Mouse (Mus musculus) spleen, postnatal 4 days (tissue): Measurements from ENCODE around the gene Cd72.
"Not testable (repeated sequence)": the region's sequence is repeated elsewhere in the genome, so short reads cannot be mapped to it uniquely, and the experiment has no call there.

Experiments
- DNase-seq, 2 experiments: peaks; one replicate each; pipeline ENCODE4 v3.0.0; 2022; ENCODE audit warnings: low spot score in 2 of 2

The Cd72 gene

DNA sequence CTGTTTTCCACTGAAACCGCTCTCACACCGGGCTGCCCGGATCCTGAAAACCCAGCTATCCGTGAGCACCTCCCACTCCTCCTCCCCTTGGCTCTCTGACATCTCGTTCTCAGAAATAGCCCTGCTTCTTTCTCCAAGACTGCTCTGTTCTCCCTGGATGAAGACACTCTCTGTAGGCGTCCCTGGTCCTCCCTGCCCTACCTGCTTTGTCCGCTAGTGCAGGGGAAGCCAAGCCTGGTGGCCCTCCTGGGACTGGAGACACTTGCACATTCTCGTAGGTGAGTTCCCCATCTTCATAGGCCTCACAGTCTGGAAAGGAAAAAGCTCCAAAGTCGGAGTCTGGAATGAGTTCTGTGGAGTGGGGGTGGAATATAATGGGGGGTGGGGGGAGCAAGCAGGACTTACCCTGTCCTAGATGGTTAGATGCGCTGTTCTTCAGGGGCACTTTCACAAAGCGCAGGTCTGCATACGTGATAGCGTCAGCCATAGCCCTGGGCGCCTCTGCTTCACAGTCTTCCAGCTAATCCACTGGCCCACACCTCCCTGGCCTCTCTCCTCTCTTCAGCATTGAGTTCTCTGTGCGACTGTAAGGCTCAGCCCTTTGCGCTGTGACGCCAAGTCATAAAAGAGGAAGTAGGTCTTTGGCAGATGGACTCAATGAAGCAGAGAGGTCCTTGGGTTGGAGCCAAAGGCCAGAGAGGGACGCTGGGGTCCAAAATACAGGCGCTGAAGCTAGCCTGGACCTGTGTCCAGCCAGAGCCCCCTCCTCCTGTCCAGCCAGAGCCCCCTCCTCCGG lies at the start of gene Cd72:
Gene Cd72, minus strand, starts transcription at position 588 of the 796 bp plus-strand sequence.
- peak; percentile 35 to 69 for DNase-seq

DNA sequence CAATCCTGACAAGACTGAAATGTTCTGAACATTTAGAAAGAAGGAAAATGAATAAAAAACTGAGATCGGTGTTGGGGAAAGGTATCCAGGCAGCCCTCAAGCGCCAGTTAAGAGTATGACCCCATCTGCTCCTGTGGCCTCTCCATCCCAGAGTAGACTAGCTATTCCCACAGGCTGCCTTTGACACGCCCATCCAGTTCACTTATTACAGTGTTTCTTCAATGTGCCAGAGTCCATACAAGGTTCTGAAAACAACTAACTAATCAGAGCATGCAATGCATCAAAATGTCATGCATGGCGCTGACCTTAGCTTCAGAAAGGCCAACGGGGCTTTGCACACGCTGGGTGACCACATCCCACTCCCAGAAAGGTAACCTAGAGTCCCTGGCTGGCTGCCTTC lies 49.1 kb upstream of the Cd72 start:
- no peak for DNase-seq

DNA sequence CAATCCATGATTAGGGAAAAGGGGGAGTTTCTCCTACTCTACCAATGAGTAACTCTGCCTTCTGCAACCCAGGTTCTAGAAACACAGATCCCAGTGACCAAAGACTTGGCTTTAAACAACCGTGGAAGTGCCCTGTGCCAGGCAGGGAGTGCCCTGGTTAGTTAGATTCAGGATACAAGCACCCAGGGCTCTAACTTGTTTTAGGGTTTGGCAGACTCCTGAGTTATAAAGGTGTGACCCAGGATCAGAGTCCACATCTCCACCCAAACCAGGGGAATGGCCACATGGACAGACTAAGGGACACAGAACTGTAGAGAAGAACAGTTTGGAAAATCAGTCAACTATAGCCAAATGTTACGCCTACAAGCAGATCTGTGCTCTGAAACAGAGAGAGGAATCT lies 48.6 kb upstream of the Cd72 start:
- DNase-seq: no peak

DNA sequence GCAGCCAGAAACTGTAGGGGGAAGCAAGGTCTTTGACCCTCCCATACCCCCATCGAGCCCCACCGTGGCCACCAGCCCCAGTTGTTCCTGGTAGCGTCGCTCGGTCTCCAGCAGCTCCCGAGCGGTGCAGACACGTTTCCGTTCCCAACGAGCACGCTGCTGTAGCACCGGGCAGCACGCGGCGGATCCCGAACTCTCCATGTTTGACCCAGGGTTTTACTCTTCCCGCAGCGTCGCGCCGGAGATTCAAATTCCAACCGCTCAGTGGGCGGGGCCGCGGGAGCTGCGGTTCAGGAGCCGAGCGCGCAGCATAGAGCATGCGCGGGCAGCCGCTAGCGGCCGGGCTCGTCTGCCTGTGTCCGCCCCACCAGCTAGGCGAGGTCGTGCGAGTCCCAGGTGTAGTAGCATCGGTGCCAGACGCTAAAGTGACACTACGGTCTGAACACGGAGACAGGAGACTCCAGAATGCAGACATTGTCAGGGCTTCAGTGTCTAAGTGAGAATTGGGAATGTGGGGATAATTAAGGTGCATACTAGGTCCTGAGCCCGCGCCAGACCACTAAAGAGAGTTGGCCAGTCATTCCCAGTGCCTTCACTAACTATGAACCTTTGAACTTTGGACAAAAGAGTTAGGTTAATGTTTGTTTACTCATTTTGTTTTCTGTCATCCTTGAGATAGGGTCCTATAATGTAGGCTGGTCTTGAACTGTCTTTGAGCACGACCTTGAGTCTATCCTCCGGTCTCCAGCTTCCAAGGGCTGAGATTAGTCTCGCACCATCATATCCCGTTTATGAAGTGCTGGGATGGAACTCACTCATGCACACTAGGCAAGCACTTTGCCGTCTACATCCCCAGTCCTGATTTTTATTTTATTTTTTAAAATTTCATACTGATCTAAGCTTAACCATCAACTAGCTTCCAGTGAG lies 45.2 kb upstream of the Cd72 start, which contains the start of gene Arhgef39:
Gene Arhgef39, minus strand, starts transcription at position 289 of the 927 bp plus-strand sequence.
- peak; percentile 90 to 94 for DNase-seq

DNA sequence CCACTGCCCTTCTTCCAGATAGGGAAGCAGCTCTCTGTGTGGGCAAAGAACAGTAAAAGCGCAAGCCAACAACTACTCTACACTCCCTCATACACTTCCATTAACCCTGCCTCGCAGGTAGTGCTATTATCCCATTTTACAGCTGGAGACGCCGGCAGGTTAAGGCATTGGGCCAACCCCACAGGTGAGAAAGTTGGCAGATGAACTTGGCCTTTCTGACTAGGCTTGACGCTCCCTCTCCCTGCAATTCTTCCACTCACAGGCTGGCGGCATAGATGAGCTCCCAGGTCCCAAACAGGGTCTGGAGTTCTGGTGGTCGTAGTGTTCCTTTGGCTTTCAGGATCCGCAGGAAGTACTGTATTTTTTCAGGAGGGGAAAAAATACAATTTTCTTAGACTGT lies 44.6 kb upstream of the Cd72 start:
- peak; percentile 58 to 75 for DNase-seq

DNA sequence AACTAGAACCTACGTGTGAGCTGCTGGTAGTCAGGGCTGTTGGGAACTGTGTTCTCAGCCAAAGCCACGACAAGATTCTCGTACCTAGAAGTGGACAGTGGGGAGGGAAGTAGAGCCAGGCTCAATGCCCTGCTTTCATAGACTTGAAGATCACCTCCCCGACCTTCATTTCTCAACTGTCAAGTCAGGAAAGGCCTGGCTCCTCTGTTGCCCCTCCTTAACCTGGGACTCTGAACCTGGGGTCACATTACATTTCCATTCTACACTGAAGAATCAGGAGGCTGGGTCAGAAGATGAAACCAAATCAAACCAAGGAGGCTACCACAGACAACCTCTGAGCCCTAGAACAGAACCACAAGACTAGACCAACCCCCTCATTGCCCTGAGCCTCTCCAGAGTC lies 43.5 kb upstream of the Cd72 start:
- DNase-seq: peak in 1 of 2 experiments; percentile 59

DNA sequence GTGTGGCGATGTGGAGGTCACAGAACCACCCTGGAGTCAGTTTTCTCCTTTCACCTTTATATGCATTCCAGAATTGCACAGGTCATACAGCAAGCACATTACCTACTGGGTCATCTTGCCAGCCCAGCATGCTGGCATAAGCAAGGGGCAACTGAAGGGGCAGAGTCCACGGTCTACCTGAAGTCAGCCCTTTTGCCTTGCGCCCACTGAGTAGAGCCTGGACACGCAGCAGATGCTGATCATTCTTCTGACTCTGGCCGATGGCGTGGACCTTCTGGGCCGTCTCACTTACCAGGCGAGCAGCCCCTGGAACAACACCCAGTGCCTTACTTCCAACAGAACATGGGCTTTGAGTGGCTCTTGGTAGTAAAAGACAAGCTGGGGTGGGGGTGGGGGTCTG lies 43.0 kb upstream of the Cd72 start:
- peak in 1 of 2 experiments; percentile 55 for DNase-seq

DNA sequence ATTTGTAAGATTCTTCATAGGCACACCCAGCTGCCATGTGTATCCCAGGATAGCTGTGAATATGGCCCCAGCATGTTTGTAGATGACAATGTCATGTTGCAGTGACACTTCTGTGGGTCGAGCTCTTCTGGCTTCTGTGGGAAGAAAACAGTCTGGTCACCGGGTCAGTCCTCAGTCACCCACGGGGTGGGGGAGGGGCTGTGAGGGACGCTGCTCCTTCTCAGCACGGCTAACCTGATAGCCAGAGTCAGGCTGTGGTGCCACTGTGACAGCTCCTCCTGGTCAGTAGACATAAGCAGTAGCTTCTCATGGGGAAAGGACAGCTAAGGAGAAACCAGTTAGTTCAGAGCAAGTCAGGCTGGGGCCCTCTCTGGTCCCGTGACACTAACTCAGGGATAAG lies 42.2 kb upstream of the Cd72 start:
- DNase-seq: peak in 1 of 2 experiments; percentile 59

DNA sequence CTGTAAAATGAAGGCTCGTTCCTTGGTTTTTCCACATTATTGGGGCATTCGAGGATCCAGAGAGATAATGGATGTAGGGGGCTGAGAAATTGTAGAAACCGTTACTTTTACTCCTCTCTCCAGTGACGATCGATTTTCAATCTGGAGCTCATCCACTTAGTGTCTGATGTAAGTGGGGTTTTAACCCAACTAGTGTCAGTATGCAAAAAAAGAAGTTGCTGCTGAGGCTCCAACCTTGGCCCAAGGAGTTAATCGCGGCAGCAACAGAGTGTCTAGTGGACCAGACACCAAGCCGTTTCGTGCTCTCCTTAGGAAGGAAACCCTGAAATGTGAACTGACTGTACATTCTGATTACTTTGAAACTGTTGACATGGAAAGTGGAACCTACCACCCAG lies 39.4 kb upstream of the Cd72 start:
- no peak for DNase-seq

DNA sequence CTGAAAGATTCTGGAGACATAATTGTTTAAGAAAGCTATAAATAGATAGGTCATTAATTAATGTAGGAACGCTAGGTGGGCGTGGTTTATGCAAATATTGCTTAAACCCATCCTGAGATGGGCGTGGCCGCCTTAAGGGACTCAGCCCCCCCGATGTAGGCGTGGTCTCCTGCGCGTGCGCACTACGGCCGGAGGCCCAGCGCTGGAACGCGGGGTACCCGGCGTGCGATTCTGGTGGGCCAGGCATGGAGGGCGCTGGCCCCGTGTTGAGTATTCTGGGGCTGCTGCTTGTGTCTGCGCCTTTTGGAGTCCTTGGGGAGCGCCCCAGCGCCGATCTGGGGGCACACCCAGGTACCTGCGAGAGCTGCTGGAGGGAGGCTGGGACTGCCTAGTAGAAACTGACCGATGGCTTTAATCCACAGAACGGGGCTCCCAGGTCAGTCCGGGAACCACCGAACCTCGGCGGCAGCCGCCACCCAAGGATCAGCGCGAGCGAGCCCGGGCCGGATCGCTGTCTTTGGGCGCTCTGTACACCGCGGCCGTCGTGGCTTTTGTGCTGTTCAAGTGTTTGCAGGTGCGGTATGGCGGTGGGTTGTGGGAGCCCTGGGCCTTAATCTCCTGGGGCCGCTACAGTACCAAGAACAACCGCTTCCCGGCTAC lies 38.9 kb upstream of the Cd72 start:
- DNase-seq: peak; percentile 97 to 99

DNA sequence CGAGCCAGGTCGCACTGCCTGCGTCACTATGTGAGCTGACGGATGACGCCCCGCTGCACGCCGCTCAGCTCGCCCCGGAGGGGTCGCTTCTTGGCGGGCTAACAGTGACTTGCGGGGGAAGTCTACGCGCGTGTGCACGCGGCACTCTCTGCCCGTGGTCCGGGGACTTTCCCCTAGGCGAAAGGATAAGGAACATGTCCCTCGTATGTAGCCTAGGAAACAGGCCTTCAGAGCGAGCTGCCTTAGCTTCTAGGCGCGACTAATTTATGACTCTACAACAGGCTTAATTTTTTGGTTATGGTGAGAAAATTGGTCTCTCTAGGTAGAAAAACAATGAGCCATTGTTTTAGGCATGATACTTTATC lies 38.4 kb upstream of the Cd72 start, which contains the start of gene Ccdc107:
Gene Ccdc107, plus strand, starts transcription at position 80 of the 365 bp plus-strand sequence.
- DNase-seq: peak; percentile 90 to 92

DNA sequence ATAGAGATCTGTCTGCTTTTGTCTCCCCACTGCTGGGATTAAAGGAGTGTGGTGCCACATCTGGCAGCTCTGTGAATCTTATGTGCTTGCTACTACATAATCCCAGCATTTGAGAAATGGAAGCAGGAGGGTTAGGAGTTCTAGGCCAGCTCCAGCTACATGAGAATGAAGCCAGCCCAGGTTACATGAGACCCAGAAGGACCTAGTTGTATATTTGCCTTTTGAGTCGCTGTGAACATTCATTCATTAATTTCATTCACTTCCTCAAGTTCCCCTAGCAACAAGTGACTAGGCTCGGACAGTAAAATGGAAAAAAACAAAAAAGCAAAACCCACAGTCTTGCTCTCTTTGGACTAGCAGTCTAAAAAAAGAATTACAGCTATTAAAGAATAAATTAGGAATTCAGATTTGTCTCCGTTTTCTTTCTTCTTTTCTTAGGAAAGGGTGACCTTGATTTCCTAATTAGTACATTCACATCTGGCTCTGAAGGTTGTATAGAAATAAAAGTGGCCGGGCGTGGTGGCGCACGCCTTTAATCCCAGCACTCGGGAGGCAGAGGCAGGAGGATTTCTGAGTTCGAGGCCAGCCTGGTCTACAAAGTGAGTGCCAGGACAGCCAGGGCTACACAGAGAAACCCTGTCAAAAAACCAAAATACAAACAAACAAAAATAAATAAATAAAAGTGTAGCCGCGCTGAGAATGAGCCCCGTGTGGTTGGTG lies 37.8 kb upstream of the Cd72 start:
- no peak for DNase-seq

DNA sequence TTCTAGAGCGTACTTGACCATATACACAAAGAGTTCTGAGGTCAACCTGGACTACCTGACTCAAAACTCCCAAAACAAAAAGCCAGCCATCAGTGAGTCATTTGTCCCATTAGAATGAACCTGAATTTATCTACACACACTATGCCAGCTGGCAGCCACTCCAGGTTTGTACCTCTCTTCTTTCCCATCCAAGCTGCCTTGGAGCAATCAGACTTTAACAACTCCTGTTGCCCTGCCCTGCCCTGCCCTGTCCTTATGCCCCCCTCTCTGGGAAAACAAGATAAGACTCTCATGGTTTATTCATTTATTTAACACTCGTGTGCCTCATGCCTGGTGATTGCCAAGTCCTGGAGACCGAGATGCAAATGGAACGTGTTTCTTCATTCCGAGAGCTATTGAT lies 36.4 kb upstream of the Cd72 start:
- no peak for DNase-seq

DNA sequence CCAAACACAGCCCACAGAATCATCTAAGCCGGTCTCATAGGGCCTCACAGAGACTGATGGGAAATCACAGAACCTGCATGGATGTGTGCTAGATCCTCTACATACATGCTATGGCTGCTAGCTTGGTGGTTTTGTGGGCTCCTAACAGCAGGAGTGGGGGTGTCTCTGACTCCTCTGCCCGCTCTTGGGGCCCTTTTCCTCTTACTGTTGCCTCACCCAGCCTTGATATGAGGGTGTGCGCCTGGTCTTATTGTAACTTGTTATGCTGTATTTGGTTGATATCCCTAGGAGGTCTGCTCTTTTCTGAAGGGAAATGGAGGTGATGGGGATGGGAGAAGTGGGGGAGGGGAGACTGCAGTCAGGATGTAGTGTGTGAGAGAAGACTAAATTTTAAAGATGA lies 35.2 kb upstream of the Cd72 start:
- no peak for DNase-seq

DNA sequence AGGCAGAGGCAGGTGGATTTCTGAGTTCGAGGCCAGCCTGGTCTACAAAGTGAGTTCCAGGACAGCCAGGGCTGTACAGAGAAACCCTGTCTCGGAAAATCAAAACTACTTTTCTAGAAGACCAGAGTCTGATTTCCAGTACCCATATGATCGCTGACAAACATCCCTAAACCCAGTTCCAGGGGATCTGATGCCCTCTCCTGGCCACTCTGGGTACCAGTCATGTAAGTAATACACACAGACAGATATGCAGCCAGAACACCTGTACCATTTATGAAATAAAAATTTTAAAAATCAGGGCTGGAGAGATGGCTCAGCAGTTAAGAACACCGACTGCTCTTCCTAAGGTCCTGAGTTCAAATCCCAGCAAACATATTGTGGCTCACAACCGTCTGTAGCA lies 31.2 kb upstream of the Cd72 start:
- not testable (repeated sequence) for DNase-seq

DNA sequence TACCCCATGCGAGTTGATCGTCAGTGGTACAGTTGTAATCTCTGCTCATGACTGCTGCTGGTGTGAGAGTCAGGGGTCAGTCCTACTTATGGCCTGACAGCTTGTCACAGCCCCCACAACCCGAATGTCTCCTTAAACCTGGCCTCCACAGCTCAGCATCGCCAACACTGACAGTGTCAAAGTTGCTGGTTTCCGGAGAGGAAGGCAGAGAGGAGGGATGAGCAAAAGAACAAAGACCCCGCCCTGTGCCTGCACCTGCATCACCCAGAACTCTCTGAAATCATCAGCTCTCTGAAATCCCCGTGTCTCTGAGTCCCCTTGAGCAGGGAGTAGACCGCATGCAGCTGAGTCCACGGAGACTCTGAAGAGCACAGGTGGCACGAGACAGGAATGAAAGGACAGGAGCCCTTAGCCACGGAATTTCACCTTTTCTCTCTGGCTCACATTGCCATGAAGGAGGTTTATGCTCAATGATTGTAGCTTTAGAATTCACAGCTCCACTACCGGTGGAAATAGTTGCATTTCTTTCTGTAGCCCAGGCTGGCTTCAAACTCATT lies 29.2 kb upstream of the Cd72 start, which contains the start of gene Sit1:
Gene Sit1, minus strand, starts transcription at position 200 of the 557 bp plus-strand sequence.
- DNase-seq: no peak

DNA sequence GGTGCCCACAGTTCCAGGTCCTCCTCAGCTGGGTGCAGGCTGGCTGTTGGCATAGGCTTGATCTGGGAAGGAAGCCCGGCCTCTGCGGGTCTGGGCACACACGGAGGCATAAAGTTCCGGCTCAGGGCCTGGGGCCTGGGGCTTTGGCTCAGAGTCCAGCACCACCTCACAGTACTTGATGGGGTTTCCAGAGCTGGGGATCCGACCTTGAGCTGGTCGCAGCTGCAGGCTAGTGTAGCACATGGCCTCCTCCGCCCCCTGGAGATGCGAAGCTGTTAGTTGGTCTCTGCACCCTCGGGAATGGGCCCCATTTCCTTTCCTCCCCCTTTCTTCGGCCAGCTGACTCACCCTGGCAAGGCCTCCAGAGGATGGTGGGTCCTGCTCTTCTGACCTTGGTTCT lies 28.2 kb upstream of the Cd72 start:
- DNase-seq: no peak

DNA sequence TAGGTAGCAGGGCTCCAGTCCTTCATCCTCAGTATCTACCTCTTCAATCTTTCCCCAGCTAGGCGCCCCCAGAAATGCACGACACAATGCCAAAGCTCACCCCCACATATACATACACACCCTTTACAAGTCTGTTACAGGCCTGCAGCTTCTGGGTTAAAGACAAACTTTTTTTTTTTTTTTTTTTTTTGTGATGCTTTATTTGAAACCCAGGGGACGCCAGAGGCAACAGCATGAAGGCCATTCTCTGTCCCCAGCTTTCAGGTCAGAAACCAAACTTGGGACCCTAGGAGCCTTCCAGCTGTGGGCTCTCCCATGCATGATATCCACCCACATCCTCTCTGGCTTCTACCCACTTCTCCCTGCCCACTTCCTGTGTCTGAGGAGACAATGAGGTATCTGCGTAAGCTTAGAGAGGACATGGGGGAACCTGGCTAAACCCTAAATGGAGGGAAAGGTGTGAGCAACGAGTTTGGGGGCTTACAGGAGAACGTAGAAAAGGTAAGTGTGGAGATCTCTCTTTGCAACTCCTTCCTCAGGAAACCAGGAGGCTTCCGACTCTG lies 27.5 kb upstream of the Cd72 start:
- no peak for DNase-seq

DNA sequence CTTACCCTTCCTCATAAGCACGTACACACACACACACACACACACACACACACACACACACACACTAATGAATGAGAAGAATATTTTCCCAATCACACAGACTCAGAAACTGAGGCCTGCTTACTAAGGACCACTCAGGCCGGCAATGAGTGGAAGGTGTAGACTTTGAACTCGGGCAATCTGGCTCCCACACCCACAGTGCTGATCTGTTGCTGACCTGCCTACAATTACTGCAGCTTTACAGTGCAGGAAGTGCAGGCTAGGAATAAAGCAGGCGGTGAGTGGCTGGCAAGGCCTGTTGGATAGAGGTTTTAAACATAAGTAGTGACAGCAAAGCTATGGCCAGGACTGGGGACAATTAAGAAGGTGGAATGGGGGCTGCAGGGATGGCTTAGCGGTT lies 26.6 kb upstream of the Cd72 start:
- no peak for DNase-seq

DNA sequence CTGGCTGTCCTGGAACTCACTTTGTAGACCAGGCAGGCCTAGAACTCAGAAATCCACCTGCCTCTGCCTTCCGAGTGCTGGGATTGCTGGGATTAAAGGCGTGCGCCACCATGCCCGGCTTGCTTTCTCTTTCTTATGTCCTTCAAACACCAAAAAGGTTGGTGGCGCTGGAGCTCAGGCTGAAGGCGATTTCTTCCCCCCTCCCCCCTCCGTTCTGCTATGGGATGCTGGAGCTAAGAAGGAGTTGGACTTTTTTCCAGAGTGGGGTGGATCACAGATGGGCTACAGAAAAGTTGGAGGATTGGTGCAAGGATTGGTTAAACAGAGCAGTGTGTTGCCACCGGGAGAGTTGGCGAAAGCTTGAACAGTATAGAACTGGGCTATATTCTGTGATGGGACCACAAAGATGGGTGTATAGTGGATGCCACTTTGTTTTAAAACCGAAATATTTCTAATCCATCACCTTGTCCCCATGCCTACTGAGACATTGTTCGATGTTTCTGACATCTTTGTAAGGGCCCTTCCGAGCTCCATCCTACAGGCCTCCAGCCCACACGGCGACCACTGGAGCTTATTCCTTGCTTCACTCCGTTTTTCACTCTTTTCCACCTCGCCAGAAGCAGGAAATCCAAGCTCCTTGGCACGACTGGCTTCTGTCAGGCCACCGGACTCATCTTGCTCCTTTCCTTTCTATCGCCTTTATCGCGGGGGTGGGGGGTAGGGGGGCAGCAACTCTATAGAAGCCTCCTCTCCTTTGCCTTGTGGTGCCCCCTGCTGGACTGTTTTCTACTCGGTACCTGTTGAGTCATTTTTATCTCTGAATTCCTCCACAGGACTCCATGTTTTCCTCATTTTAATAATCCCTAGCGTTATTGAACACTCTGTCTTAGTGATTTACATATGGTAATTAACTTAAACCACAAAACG lies 24.7 kb upstream of the Cd72 start:
- DNase-seq: peak; percentile 77 to 91
